Mouse (Mus musculus): ENCODE data around the gene Lfng.

DNA sequence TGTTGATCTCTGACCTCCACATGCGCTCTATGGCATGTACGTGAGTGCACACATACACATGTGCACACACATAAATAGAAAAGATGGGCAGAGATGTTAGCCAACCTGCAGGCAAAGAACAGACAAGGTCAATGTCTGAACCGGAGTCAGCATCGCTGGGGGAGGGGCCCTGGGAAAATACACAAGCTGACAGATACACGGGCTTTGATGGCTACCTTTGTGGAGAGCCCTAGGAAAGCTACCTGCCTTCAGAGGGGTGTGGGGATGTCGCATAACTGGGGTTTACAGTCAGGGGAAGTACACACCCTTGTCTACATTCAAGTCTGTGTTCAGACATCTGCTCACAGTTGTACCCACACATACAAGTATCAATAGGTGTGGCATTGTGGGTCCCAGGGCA, 31.4 kb downstream of the Lfng start:
- TF ChIP-seq POLR2A (IDR thresholded peaks at IDR 0.05; ENCODE audit: borderline replicate concordance, insufficient read depth, low read length) (no peak), CTCF (IDR thresholded peaks at IDR 0.05; ENCODE audit: borderline replicate concordance, insufficient read depth, low read depth, low read length) (no peak)

Measured in cerebellum, adult 2 months (tissue).